Mouse (Mus musculus) limb, embryonic 11.5 days (tissue): ENCODE measurements around the gene Sept12. TPM values are rescaled to one million over a fixed set of nuclear protein-coding genes. Genes with fewer than 3 reads are reported as not detected.
A peak's percentile ranks its signal among the peaks of the same experiment; 100 is the strongest.

Experiments
- ATAC-seq: fragments of 200-750 bp; cut with Nextera tagmentation; 2 replicates; pipeline ENCODE4 v1.8.0; 2017; ENCODE audit warnings: low read depth; ENCODE audit not compliant: insufficient number of reproducible peaks, low FRiP score, low TSS enrichment
- DNase-seq: peaks from one replicate; pipeline ENCODE4 v3.0.0-alpha.2; 2015; ENCODE audit warnings: low spot score
- H3K27ac ChIP-seq: fragments of 300-500 bp; sonication (generic); replicated peaks from 2 replicates; pipeline ENCODE4 v1.5.1; 2014; ENCODE audit warnings: low read depth, mild to moderate bottlenecking, low read length
- H3K27me3 ChIP-seq: fragments of 300-500 bp; sonication (generic); 2 replicates; pipeline ENCODE4 v1.6.1; 2014; ENCODE audit warnings: mild to moderate bottlenecking, low read length, mixed read lengths; ENCODE audit not compliant: control insufficient read depth, insufficient read depth
- H3K36me3 ChIP-seq: fragments of 300-500 bp; sonication (generic); 2 replicates; pipeline ENCODE4 v1.6.1; 2014; ENCODE audit warnings: mild to moderate bottlenecking, low read length, moderate library complexity, mixed read lengths; ENCODE audit not compliant: control insufficient read depth, insufficient read depth
- H3K4me1 ChIP-seq: fragments of 300-500 bp; sonication (generic); 2 replicates; pipeline ENCODE4 v1.6.1; 2014; ENCODE audit warnings: low read length, mixed read lengths; ENCODE audit not compliant: control insufficient read depth, insufficient read depth
- H3K4me2 ChIP-seq: fragments of 300-500 bp; sonication (generic); 2 replicates; pipeline ENCODE4 v1.6.1; 2014; ENCODE audit warnings: low read depth, mild to moderate bottlenecking, moderate library complexity; ENCODE audit not compliant: severe bottlenecking
- H3K4me3 ChIP-seq: fragments of 300-500 bp; sonication (generic); 2 replicates; pipeline ENCODE4 v1.5.1; 2014; ENCODE audit warnings: low read depth, low read length
- H3K9ac ChIP-seq: fragments of 300-500 bp; sonication (generic); 2 replicates; pipeline ENCODE4 v1.6.1; 2014; ENCODE audit warnings: mild to moderate bottlenecking, low read length
- H3K9me3 ChIP-seq: fragments of 300-500 bp; sonication (generic); 2 replicates; pipeline ENCODE4 v1.6.1; 2016; ENCODE audit warnings: low read length; ENCODE audit not compliant: control insufficient read depth
- WGBS: fragments of 180-500 bp; shearing (Covaris S2); extraction: QIAGEN DNeasy Blood & Tissue Kit; methylation state at CpG from one replicate; pipeline ENCODE4 v1.1.7; 2014; 5-methylcytosine and 5-hydroxymethylcytosine counted together
- polyA plus RNA-seq: library from polyadenylated mRNA; unstranded; fragments of >200 nt; fragmentation: Nextera tagmentation; extraction: Ambion mirVana; gene quantifications from 2 replicates; pipeline ENCODE4 v1.2.1, GENCODE M21; 2014

The Sept12 gene
- polyA plus RNA-seq, 1 experiment from 2014 or later = not detected

- Histone ChIP-seq H3K4me3 (no peak overlapping the region), H3K27ac (no peak overlapping the region), H3K4me2 (no peak overlapping the region), H3K36me3 (no peaks in the 10 kb centered on the region), H3K4me1 (no peaks in the 10 kb centered on the region), H3K9ac (no peak overlapping the region), H3K9me3 (no peaks in the 10 kb centered on the region), H3K27me3 (no peaks in the 10 kb centered on the region)
- WGBS = 78% methylated on average over 3 of the region's 3 CpGs
- DNase-seq = no peak
- ATAC-seq = no peak
These were observed 29.2 kb downstream of the Sept12 start for GRCm38 (mm10) chr16:4968426-4968825.

GRCm38 (mm10) chr16:4965392-4966129 lies 32.1 kb downstream of the Sept12 start:
- H3K4me2 ChIP-seq = peak overlapping the region; percentile 82; the same call in 1 of the 2 replicates
- H3K27me3 ChIP-seq = no peaks in the 10 kb centered on the region
- no peak overlapping the region for H3K4me3 ChIP-seq
- no peaks in the 10 kb centered on the region for H3K4me1 ChIP-seq
- no peaks in the 10 kb centered on the region for H3K9me3 ChIP-seq
- no peak overlapping the region for H3K9ac ChIP-seq
- no peak overlapping the region for H3K27ac ChIP-seq
- H3K36me3 ChIP-seq = no peaks in the 10 kb centered on the region
- no peak for ATAC-seq
- no peak for DNase-seq
- 87% methylated on average over 8 of the region's 8 CpGs for WGBS

DNA sequence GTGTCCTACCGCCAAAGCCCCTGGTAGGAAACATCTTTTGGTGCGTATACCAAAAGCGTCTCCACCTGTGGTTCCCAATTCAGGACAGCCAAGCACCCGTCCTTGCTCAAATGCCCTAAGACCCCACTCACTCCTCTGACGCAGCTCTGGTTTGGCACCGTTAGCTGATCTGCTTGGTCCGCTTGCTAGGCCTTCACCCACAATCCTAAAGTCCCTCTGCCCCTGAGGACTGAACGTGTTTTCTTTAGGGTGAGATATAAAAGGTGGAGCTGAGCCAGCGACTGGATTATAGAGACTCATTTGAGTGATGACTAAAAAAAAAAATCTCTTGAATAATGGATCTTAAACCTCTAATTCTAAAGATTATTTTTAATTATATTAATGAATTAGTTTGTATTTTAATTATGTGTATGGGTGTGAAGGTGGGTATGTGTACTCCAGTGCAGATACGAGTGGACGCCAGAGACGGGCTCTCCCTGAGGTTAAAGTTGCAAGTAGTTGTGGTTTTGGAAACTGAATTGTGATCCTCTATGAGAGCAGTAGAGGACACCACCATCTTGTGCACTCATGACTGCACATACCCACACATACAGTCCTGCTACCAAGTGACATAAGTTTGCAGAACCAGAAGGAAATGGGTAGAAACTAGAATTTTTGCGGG lies 32.8 kb downstream of the Sept12 start:
- Histone ChIP-seq H3K9ac (peak overlapping the region; percentile 71), H3K4me2 (peak overlapping the region; percentile 82), H3K9me3 (no peaks in the 10 kb centered on the region), H3K36me3 (no peaks in the 10 kb centered on the region), H3K4me1 (no peaks in the 10 kb centered on the region), H3K27me3 (no peaks in the 10 kb centered on the region), H3K27ac (0 out of 2 replicates have a peak overlapping the region, but pooled peaks have one; percentile 68), H3K4me3 (peak overlapping the region; percentile 90)
- ATAC-seq (no peak), DNase-seq (no peak)
- 25% methylated on average over 13 of the region's 13 CpGs for WGBS

GRCm38 (mm10) chr16:4963797-4964709 lies 33.6 kb downstream of the Sept12 start, which contains the start of gene Anks3:
Gene Anks3 (minus strand): TSS chr16:4964205.
- H3K27ac ChIP-seq = peak within 1 kb of the TSS; percentile 68; the same call in 1 of the 2 replicates
- H3K27me3 ChIP-seq = no peaks in the 10 kb centered on the region
- H3K4me2 ChIP-seq = peak within 1 kb of the TSS; percentile 82
- DNase-seq (peak; percentile 92), ATAC-seq (peak; percentile 97)
- no peaks in the 10 kb centered on the region for H3K4me1 ChIP-seq
- H3K4me3 ChIP-seq = peak within 1 kb of the TSS; percentile 90
- no peaks in the 10 kb centered on the region for H3K36me3 ChIP-seq
- peak within 1 kb of the TSS; percentile 71 for H3K9ac ChIP-seq
- under 1% methylated on average over 75 of the region's 76 CpGs for WGBS
- H3K9me3 ChIP-seq = no peaks in the 10 kb centered on the region

- ATAC-seq = no peak
- WGBS = 44% methylated on average over 9 of the region's 9 CpGs
- H3K27ac ChIP-seq = no peak overlapping the region
These were observed 34.3 kb downstream of the Sept12 start for GRCm38 (mm10) chr16:4963346-4963745.

GRCm38 (mm10) chr16:4960260-4960659 lies 37.4 kb downstream of the Sept12 start:
- peaks cover 12% of the 10 kb centered on the region for H3K36me3 ChIP-seq
- 86% methylated on average over 8 of the region's 8 CpGs for WGBS
- ATAC-seq = no peak

More at GRCm38 (mm10) chr16:4963346-4963745, 34.3 kb downstream of the Sept12 start:
- Histone ChIP-seq H3K9ac (peak overlapping the region; percentile 13; the same call in 1 of the 2 replicates), H3K4me1 (no peaks in the 10 kb centered on the region), H3K4me2 (peak overlapping the region; percentile 82), H3K4me3 (peak overlapping the region; percentile 90), H3K36me3 (no peaks in the 10 kb centered on the region; the same call in 1 of the 2 replicates), H3K27me3 (no peaks in the 10 kb centered on the region), H3K9me3 (no peaks in the 10 kb centered on the region)
- no peak for DNase-seq

GRCm38 (mm10) chr16:4957446-4957845 lies 40.2 kb downstream of the Sept12 start:
- no peak overlapping the region for H3K27ac ChIP-seq
- peaks cover 21% of the 10 kb centered on the region for H3K36me3 ChIP-seq
- ATAC-seq (no peak), DNase-seq (no peak)
- no peak overlapping the region for H3K9ac ChIP-seq
- H3K4me3 ChIP-seq = no peak overlapping the region
- no peaks in the 10 kb centered on the region for H3K9me3 ChIP-seq
- no peaks in the 10 kb centered on the region for H3K4me1 ChIP-seq
- no peaks in the 10 kb centered on the region for H3K27me3 ChIP-seq
- 94% methylated on average over 3 of the region's 3 CpGs for WGBS
- no peak overlapping the region for H3K4me2 ChIP-seq

More at GRCm38 (mm10) chr16:4960260-4960659, 37.4 kb downstream of the Sept12 start:
- Histone ChIP-seq H3K4me3 (no peak overlapping the region), H3K4me2 (no peak overlapping the region), H3K9me3 (no peaks in the 10 kb centered on the region), H3K4me1 (no peaks in the 10 kb centered on the region), H3K9ac (no peak overlapping the region), H3K27ac (no peak overlapping the region), H3K27me3 (no peaks in the 10 kb centered on the region)
- DNase-seq = no peak

DNA sequence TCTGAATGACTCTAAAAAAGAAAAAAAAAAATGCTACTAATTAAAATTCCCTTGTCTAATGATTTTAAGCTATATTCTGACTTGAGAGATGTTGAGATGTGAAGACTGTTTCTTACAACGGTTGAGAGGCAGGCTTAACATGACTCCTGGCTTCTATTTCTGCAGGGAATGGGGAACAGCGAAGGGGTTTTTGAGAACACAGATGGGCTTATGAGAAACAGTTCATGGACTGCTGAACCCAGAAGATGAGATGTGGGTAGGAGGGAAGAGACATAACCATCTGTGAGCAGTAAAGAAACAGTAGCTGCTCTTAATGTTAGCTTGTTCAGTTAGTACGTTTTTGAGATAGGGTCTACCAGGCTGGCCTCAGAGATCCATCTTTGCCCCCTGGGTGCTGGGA lies 41.0 kb downstream of the Sept12 start:
- Histone ChIP-seq H3K4me1 (no peaks in the 10 kb centered on the region), H3K36me3 (peaks cover 21% of the 10 kb centered on the region), H3K9ac (no peak overlapping the region), H3K27me3 (no peaks in the 10 kb centered on the region), H3K4me3 (no peak overlapping the region), H3K4me2 (no peak overlapping the region), H3K9me3 (no peaks in the 10 kb centered on the region), H3K27ac (no peak overlapping the region)
- WGBS = 93% methylated on average over 3 of the region's 3 CpGs
- ATAC-seq (no peak), DNase-seq (no peak)
